13 mouse cellular contexts compared by ENCODE assay signal in genomic region chr6:29704143-29704542, GRCm38 (mm10).
"Had no signal": no experiment of that assay in that cellular context is flagged by ENCODE, and none has a peak within 500 bp of the region (broad histone marks: within the 10 kb centered on the region; RNA-seq: fewer than 3 reads in every experiment).

No protein-coding gene starts in this region.

- H3K27me3 ChIP-seq: kidney, embryonic 15.5 days had no signal

- H3K36me3 ChIP-seq: kidney, embryonic 15.5 days; midbrain, embryonic 12.5 days had no signal

- H3K4me2 ChIP-seq: kidney, embryonic 15.5 days; midbrain, embryonic 12.5 days had no signal

- H3K4me3 ChIP-seq: kidney, embryonic 15.5 days; midbrain, embryonic 12.5 days had no signal

- H3K9ac ChIP-seq: kidney, embryonic 15.5 days; midbrain, embryonic 12.5 days had no signal

- DNase-seq: kidney, adult 2 months; kidney, postnatal 14 days; left cerebral cortex, postnatal 4 days; lung, adult 2 months; lung, postnatal 36 days; right cerebral cortex, postnatal 4 days; spleen, adult 18-20 months; thymus, adult 18-20 months; thymus, postnatal 14 days had no signal

- H3K9me3 ChIP-seq: kidney, embryonic 15.5 days; midbrain, embryonic 12.5 days had no signal

- ATAC-seq: intestine, embryonic 16.5 days; lung, postnatal 0 days had no signal

- H3K27ac ChIP-seq: kidney, embryonic 15.5 days; midbrain, embryonic 12.5 days had no signal

- H3K4me1 ChIP-seq: kidney, embryonic 15.5 days had no signal
